Mouse (Mus musculus) G1E-ER4 (cell line): ENCODE results near the gene Ppara. TPM values are rescaled to one million over a fixed set of nuclear protein-coding genes. Genes with fewer than 3 reads are reported as not detected.

Source experiments
- GATA1 ChIP-seq: IDR thresholded peaks from one replicate; pipeline ENCODE4 v1.8.0; 2012; ENCODE audit warnings: low read length, inconsistent platforms
- polyA plus RNA-seq: library from polyadenylated mRNA; stranded (reverse); fragments of >175 nt; gene quantifications from 2 replicates; pipeline ENCODE4 v1.2.3, GENCODE M21; 2012

Gene Ppara
- polyA plus RNA-seq, 1 experiment: not detected

GRCm38 (mm10) chr15:85734148-85734547 lies 635 bp upstream of the Ppara start:
- TF ChIP-seq GATA1: no peak

- TF ChIP-seq GATA1: no peak
Observed at GRCm38 (mm10) chr15:85735063-85735835, 466 bp downstream of the Ppara start.

- no peak for TF ChIP-seq GATA1
Observed at GRCm38 (mm10) chr15:85735836-85736190, 1.0 kb downstream of the Ppara start.

- no peak for TF ChIP-seq GATA1
Observed at GRCm38 (mm10) chr15:85736506-85736905, 1.7 kb downstream of the Ppara start.

GRCm38 (mm10) chr15:85738416-85738815 lies 3.6 kb downstream of the Ppara start:
- TF ChIP-seq GATA1: no peak

- TF ChIP-seq GATA1: no peak
Observed at GRCm38 (mm10) chr15:85738939-85739338, 4.2 kb downstream of the Ppara start.

- TF ChIP-seq GATA1: no peak
Observed at GRCm38 (mm10) chr15:85742608-85743007, 7.8 kb downstream of the Ppara start.

GRCm38 (mm10) chr15:85743946-85744345 lies 9.2 kb downstream of the Ppara start:
- TF ChIP-seq GATA1: no peak

- TF ChIP-seq GATA1: no peak
Observed at GRCm38 (mm10) chr15:85746178-85746577, 11.4 kb downstream of the Ppara start.

- no peak for TF ChIP-seq GATA1
Observed at GRCm38 (mm10) chr15:85746671-85747070, 11.9 kb downstream of the Ppara start.

GRCm38 (mm10) chr15:85747951-85748350 lies 13.2 kb downstream of the Ppara start:
- TF ChIP-seq GATA1: no peak

- TF ChIP-seq GATA1: no peak
Observed at GRCm38 (mm10) chr15:85748466-85748865, 13.7 kb downstream of the Ppara start.

GRCm38 (mm10) chr15:85749141-85749540 lies 14.4 kb downstream of the Ppara start:
- no peak for TF ChIP-seq GATA1

- TF ChIP-seq GATA1: no peak
Observed at GRCm38 (mm10) chr15:85750115-85750514, 15.3 kb downstream of the Ppara start.

- TF ChIP-seq GATA1: no peak
Observed at GRCm38 (mm10) chr15:85752655-85753054, 17.9 kb downstream of the Ppara start.

GRCm38 (mm10) chr15:85754033-85754650 lies 19.4 kb downstream of the Ppara start:
- TF ChIP-seq GATA1: no peak

GRCm38 (mm10) chr15:85755214-85755613 lies 20.4 kb downstream of the Ppara start:
- TF ChIP-seq GATA1: no peak
